9 mouse cellular contexts compared by ENCODE assay signal in the genomic region with DNA sequence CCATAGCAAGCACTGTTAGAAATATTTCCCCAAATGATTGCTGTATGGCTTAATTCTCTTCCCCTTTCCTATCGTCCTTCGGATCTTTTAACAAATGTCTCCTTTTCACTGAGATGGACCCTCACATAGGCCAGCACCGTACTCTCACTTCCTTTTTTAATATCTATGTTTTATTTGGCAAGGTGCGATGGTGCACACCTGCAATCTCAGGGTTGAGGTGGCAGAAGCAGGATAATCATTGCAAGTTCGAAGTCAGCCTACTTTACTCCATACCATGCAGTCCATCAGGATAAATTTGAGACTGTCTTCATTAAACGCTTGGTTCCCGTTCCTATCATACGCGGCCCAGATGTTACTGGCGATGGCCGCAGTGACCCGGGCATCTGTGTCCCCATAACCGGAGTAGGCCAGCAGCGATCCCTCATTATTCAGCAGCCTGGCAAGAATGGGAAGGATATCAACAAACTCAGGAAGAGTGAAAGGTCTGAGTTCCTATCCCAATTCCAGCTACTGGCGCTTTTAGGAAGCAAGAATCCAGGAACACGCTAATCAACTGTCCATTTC. TPM values are rescaled to one million over a fixed set of nuclear protein-coding genes. Genes with fewer than 3 reads are reported as not detected.
DNase-seq lines count a peak whose midpoint lies in the region; ATAC-seq and TF ChIP-seq lines count a peak whose summit lies in the region.
"Had no signal": no experiment of that assay in that cellular context is flagged by ENCODE, and none has a peak within 500 bp of the region (broad histone marks: within the 10 kb centered on the region; RNA-seq: fewer than 3 reads in every experiment).

No protein-coding gene starts in this region.

- TF ChIP-seq EP300 in liver, postnatal 0 days (IDR thresholded peaks at IDR 0.05; ENCODE audit: low read depth), result no peak

- no peak for TF ChIP-seq CTCF in E14TG2a.4 (conservative IDR thresholded peaks at IDR 0.05; ENCODE audit: low read length)
- TF ChIP-seq CTCF in liver, postnatal 0 days (IDR thresholded peaks at IDR 0.05; ENCODE audit: low read depth), result no peak

- H3K27me3 ChIP-seq in heart, embryonic 12.5 days (replicated peaks), result no peaks in the 10 kb centered on the region
- H3K27me3 ChIP-seq in E14TG2a.4 (ENCODE audit: insufficient read depth, low read length), result no peaks in the 10 kb centered on the region
- H3K27me3 ChIP-seq in forebrain, embryonic 14.5 days (replicated peaks; ENCODE audit: control insufficient read depth, insufficient read depth, low read length), result no peaks in the 10 kb centered on the region
- no peaks in the 10 kb centered on the region for H3K27me3 ChIP-seq in liver, postnatal 0 days (ENCODE audit: insufficient read depth, low read length)

- H3K4me3 ChIP-seq in heart, embryonic 12.5 days, result peak overlapping the region; percentile 84
- peak overlapping the region; percentile 99 for H3K4me3 ChIP-seq in E14TG2a.4 (replicated peaks; ENCODE audit: low read length)
- peak overlapping the region; percentile 93 for H3K4me3 ChIP-seq in forebrain, embryonic 14.5 days (ENCODE audit: low read depth, low read length)
- H3K4me3 ChIP-seq in liver, postnatal 0 days (ENCODE audit: low read depth, low read length), result peak overlapping the region; percentile 84

- H3K9me3 ChIP-seq in heart, embryonic 12.5 days (replicated peaks), result no peaks in the 10 kb centered on the region
- H3K9me3 ChIP-seq in E14TG2a.4 (ENCODE audit: low read length), result no peaks in the 10 kb centered on the region
- H3K9me3 ChIP-seq in forebrain, embryonic 14.5 days (replicated peaks; ENCODE audit: control insufficient read depth, low read length), result no peaks in the 10 kb centered on the region
- H3K9me3 ChIP-seq in liver, postnatal 0 days (ENCODE audit: low read length), result no peaks in the 10 kb centered on the region

- WGBS in heart, embryonic 12.5 days, result 22% methylated on average over 16 of the region's 16 CpGs
- WGBS in forebrain, embryonic 14.5 days, result 27% methylated on average over 16 of the region's 16 CpGs
- 7% methylated on average over 16 of the region's 16 CpGs for WGBS in liver, postnatal 0 days (ENCODE audit: insufficient replicate concordance)

- intact Hi-C loops in heart, postnatal 14 days (cut with DNase I), result no loop called here

- no peak for DNase-seq in heart, postnatal 14 days
- no peak for DNase-seq in forebrain, embryonic 14.5 days (ENCODE audit: low spot score)
- DNase-seq in liver, postnatal 0 days, result no peak
- no peak for DNase-seq in frontal cortex, postnatal 36 days (ENCODE audit: low spot score in 2 of 2)
- DNase-seq in testis, postnatal 10 days (ENCODE audit: low spot score), result no peak
- no peak for DNase-seq in c-Kit-positive CD71-positive TER-119-positive erythroid progenitor cells, embryonic 14.5 days (ENCODE audit: low spot score)

- H3K36me3 ChIP-seq in heart, embryonic 12.5 days, result peaks cover 16% of the 10 kb centered on the region
- H3K36me3 ChIP-seq in E14TG2a.4 (ENCODE audit: insufficient read depth, low read length), result peaks cover 46% of the 10 kb centered on the region
- H3K36me3 ChIP-seq in forebrain, embryonic 14.5 days (ENCODE audit: control insufficient read depth, insufficient read depth, low read length), result peaks cover 16% of the 10 kb centered on the region
- H3K36me3 ChIP-seq in liver, postnatal 0 days (replicated peaks; ENCODE audit: insufficient read depth, low read length), result peaks cover 12% of the 10 kb centered on the region

- peak overlapping the region; percentile 82 for H3K9ac ChIP-seq in heart, embryonic 12.5 days
- H3K9ac ChIP-seq in forebrain, embryonic 14.5 days (ENCODE audit: low read length), result peak overlapping the region; percentile 94
- H3K9ac ChIP-seq in liver, postnatal 0 days (replicated peaks), result peak overlapping the region; percentile 92

- H3K27ac ChIP-seq in heart, embryonic 12.5 days (ENCODE audit: poor library complexity, severe bottlenecking), result peak overlapping the region; percentile 96
- H3K27ac ChIP-seq in forebrain, embryonic 14.5 days (ENCODE audit: low read depth, low read length), result peak overlapping the region; percentile 94; the same call in 1 of the 2 replicates
- peak overlapping the region; percentile 98 for H3K27ac ChIP-seq in liver, postnatal 0 days (ENCODE audit: low read depth)

- peaks cover 27% of the 10 kb centered on the region for H3K4me1 ChIP-seq in heart, embryonic 12.5 days (replicated peaks)
- peaks cover 78% of the 10 kb centered on the region for H3K4me1 ChIP-seq in E14TG2a.4 (replicated peaks; ENCODE audit: low read depth, low read length)
- H3K4me1 ChIP-seq in forebrain, embryonic 14.5 days (ENCODE audit: control insufficient read depth, insufficient read depth, low read length), result peaks cover 16% of the 10 kb centered on the region
- peaks cover 19% of the 10 kb centered on the region for H3K4me1 ChIP-seq in liver, postnatal 0 days (ENCODE audit: insufficient read depth)

- ATAC-seq in heart, embryonic 12.5 days (ENCODE audit: insufficient number of reproducible peaks, low FRiP score), result no peak
- ATAC-seq in forebrain, embryonic 14.5 days, result no peak
- ATAC-seq in liver, postnatal 0 days, result no peak

- peak overlapping the region; percentile 91 for H3K4me2 ChIP-seq in heart, embryonic 12.5 days
- H3K4me2 ChIP-seq in forebrain, embryonic 14.5 days (ENCODE audit: low read length), result peak overlapping the region; percentile 81
- peak overlapping the region; percentile 98 for H3K4me2 ChIP-seq in liver, postnatal 0 days (ENCODE audit: low read depth, low read length)

RNA-seq across cellular contexts. Expression of a gene that starts 0.7 kb away (rescaled TPM):
- 108 and 114 TPM in 2 replicates for polyA plus RNA-seq in heart, embryonic 12.5 days (2016; fragmentation: Nextera tagmentation; extraction: Ambion mirVana)
- total RNA-seq in heart, postnatal 14 days (2021), result 10 to 100 TPM; 77.7 TPM
- 107 and 122 TPM in 2 replicates for polyA plus RNA-seq in forebrain, embryonic 14.5 days (2014; fragmentation: Nextera tagmentation; extraction: Ambion mirVana)
- polyA plus RNA-seq in liver, postnatal 0 days (2015; fragmentation: Nextera tagmentation; extraction: Ambion mirVana), result 104 and 106 TPM in 2 replicates

RNA-seq across cellular contexts. Expression of a gene that starts 1.4 kb away (rescaled TPM):
- 46.5 and 47.9 TPM in 2 replicates for polyA plus RNA-seq in heart, embryonic 12.5 days (2016; fragmentation: Nextera tagmentation; extraction: Ambion mirVana)
- 10 to 100 TPM; 55.4 to 60.0 TPM for total RNA-seq in heart, postnatal 14 days (2021)
- 40.5 and 43.3 TPM in 2 replicates for polyA plus RNA-seq in forebrain, embryonic 14.5 days (2014; fragmentation: Nextera tagmentation; extraction: Ambion mirVana)
- 12.5 and 13.5 TPM in 2 replicates for polyA plus RNA-seq in liver, postnatal 0 days (2015; fragmentation: Nextera tagmentation; extraction: Ambion mirVana)

RNA-seq across cellular contexts. Expression of a gene that starts 4.1 kb away (rescaled TPM):
- polyA plus RNA-seq in heart, embryonic 12.5 days (2016; fragmentation: Nextera tagmentation; extraction: Ambion mirVana), result 0.55 TPM in 1 of 2 replicates, not detected in the other
- under 1 TPM in 1 of 2 experiments, not detected in 1; 0.33 TPM for total RNA-seq in heart, postnatal 14 days (2021)
- polyA plus RNA-seq in forebrain, embryonic 14.5 days (2014; fragmentation: Nextera tagmentation; extraction: Ambion mirVana), result not detected in 2 replicates
- polyA plus RNA-seq in liver, postnatal 0 days (2015; fragmentation: Nextera tagmentation; extraction: Ambion mirVana), result 0.13 and 0.29 TPM in 2 replicates
- total RNA-seq: gastrocnemius, postnatal 25 days had no signal

RNA-seq across cellular contexts. Expression of a gene that starts 20.0 kb away (rescaled TPM):
- 11.8 and 13.9 TPM in 2 replicates for polyA plus RNA-seq in heart, embryonic 12.5 days (2016; fragmentation: Nextera tagmentation; extraction: Ambion mirVana)
- 1 to 10 TPM in 1 of 2 experiments, under 1 TPM in 1; 0.81 to 2.0 TPM for total RNA-seq in heart, postnatal 14 days (2021)
- 48.8 and 50.1 TPM in 2 replicates for polyA plus RNA-seq in forebrain, embryonic 14.5 days (2014; fragmentation: Nextera tagmentation; extraction: Ambion mirVana)
- polyA plus RNA-seq in liver, postnatal 0 days (2015; fragmentation: Nextera tagmentation; extraction: Ambion mirVana), result 0.37 and 0.51 TPM in 2 replicates

RNA-seq across cellular contexts. Expression of a gene that starts 23.5 kb away (rescaled TPM):
- polyA plus RNA-seq in heart, embryonic 12.5 days (2016; fragmentation: Nextera tagmentation; extraction: Ambion mirVana), result 181 and 185 TPM in 2 replicates
- total RNA-seq in heart, postnatal 14 days (2021), result 100 to 1,000 TPM in 1 of 2 experiments, 10 to 100 TPM in 1; 95.9 to 108 TPM
- 135 and 155 TPM in 2 replicates for polyA plus RNA-seq in forebrain, embryonic 14.5 days (2014; fragmentation: Nextera tagmentation; extraction: Ambion mirVana)
- polyA plus RNA-seq in liver, postnatal 0 days (2015; fragmentation: Nextera tagmentation; extraction: Ambion mirVana), result 141 and 155 TPM in 2 replicates
